Mouse (Mus musculus) CD4-positive, CD25-positive, alpha-beta regulatory T cell (primary cell): ENCODE data around the gene Olfr1232. TPM values are rescaled to one million over a fixed set of nuclear protein-coding genes. Genes with fewer than 3 reads are reported as not detected.

Source experiments
- polyA plus RNA-seq: library from polyadenylated mRNA; unstranded; fragments of 100-300 nt; shearing (Covaris generic); gene quantifications from one replicate; pipeline ENCODE4 v1.2.1, GENCODE M21; 2017

Gene Olfr1232
- polyA plus RNA-seq = not detected

GRCm38 (mm10) chr2:89329575-89329974 lies at the start of gene Olfr1232:
Gene Olfr1232 (minus strand): TSS chr2:89329675.

GRCm38 (mm10) chr2:89364765-89365164 lies 35.3 kb upstream of the Olfr1232 start, which contains the start of gene Olfr1234:
Gene Olfr1234 (minus strand): TSS chr2:89364865.

GRCm38 (mm10) chr2:89342298-89342697 lies 12.8 kb upstream of the Olfr1232 start, which contains the start of gene Olfr1233:
Gene Olfr1233 (minus strand): TSS chr2:89342398.

GRCm38 (mm10) chr2:89306974-89307373 lies 22.5 kb downstream of the Olfr1232 start, which contains the start of gene Olfr1231:
Gene Olfr1231 (minus strand): TSS chr2:89307074.

GRCm38 (mm10) chr2:89297168-89297567 lies 32.3 kb downstream of the Olfr1232 start, which contains the start of gene Olfr1230:
Gene Olfr1230 (minus strand): TSS chr2:89297268.

GRCm38 (mm10) chr2:89287914-89288313 lies 41.6 kb downstream of the Olfr1232 start, which contains the start of gene Olfr1229:
Gene Olfr1229 (minus strand): TSS chr2:89288014.

Other genes with a start within 250 kb of the Olfr1232 start
- not detected for gene Olfr1219, start 246.2 kb downstream of the Olfr1232 start, polyA plus RNA-seq
- gene Olfr1220, start 222.8 kb downstream of the Olfr1232 start, polyA plus RNA-seq = 0.07 TPM
- gene Olfr1221, start 212.4 kb downstream of the Olfr1232 start, polyA plus RNA-seq = not detected
- not detected for gene Olfr1222, start 196.6 kb downstream of the Olfr1232 start, polyA plus RNA-seq
- not detected for gene Olfr1223, start 178.1 kb downstream of the Olfr1232 start, polyA plus RNA-seq
- gene Olfr1224-ps1, start 165.6 kb downstream of the Olfr1232 start, polyA plus RNA-seq = not detected
- gene Olfr1225, start 155.0 kb downstream of the Olfr1232 start, polyA plus RNA-seq = 0.07 TPM
- not detected for gene Olfr1226, start 129.6 kb downstream of the Olfr1232 start, polyA plus RNA-seq
- not detected for gene Olfr1228, start 75.6 kb downstream of the Olfr1232 start, polyA plus RNA-seq
- not detected for gene Olfr1229, start 41.7 kb downstream of the Olfr1232 start, polyA plus RNA-seq
- gene Olfr1230, start 32.4 kb downstream of the Olfr1232 start, polyA plus RNA-seq = not detected
- not detected for gene Olfr1231, start 22.6 kb downstream of the Olfr1232 start, polyA plus RNA-seq
- 0.04 TPM for gene Olfr1233, start 12.7 kb upstream of the Olfr1232 start, polyA plus RNA-seq
- not detected for gene Olfr1234, start 35.2 kb upstream of the Olfr1232 start, polyA plus RNA-seq
- not detected for gene Olfr1238, start 80.0 kb upstream of the Olfr1232 start, polyA plus RNA-seq
- not detected for gene Olfr1239, start 90.7 kb upstream of the Olfr1232 start, polyA plus RNA-seq
- not detected for gene Olfr1240, start 113.3 kb upstream of the Olfr1232 start, polyA plus RNA-seq
- gene Olfr1241, start 157.5 kb upstream of the Olfr1232 start, polyA plus RNA-seq = not detected
- gene Olfr1242, start 168.7 kb upstream of the Olfr1232 start, polyA plus RNA-seq = not detected
- gene Olfr1243, start 201.8 kb upstream of the Olfr1232 start, polyA plus RNA-seq = not detected
- not detected for gene Olfr1245, start 248.8 kb upstream of the Olfr1232 start, polyA plus RNA-seq